Mouse (Mus musculus) limb, embryonic 14.5 days (tissue): ENCODE results near the gene Irs1. TPM values are rescaled to one million over a fixed set of nuclear protein-coding genes. Genes with fewer than 3 reads are reported as not detected.

Experiments
- ATAC-seq: fragments of 200-750 bp; cut with Nextera tagmentation; 2 replicates; pipeline ENCODE4 v1.8.0; 2017; ENCODE audit warnings: low read depth, moderate number of reproducible peaks, moderate TSS enrichment; ENCODE audit not compliant: low FRiP score
- DNase-seq: peaks from one replicate; pipeline ENCODE4 v3.0.0-alpha.2; 2015; ENCODE audit warnings: low spot score
- H3K27ac ChIP-seq: fragments of 300-500 bp; sonication (generic); replicated peaks from 2 replicates; pipeline ENCODE4 v1.5.1; 2014; ENCODE audit warnings: low read depth, mild to moderate bottlenecking, low read length, moderate library complexity, mixed read lengths
- H3K27me3 ChIP-seq: fragments of 300-500 bp; sonication (generic); 2 replicates; pipeline ENCODE4 v1.6.1; 2014; ENCODE audit warnings: low read length, mixed read lengths; ENCODE audit not compliant: control insufficient read depth, insufficient read depth
- H3K36me3 ChIP-seq: fragments of 300-500 bp; sonication (generic); 2 replicates; pipeline ENCODE4 v1.6.1; 2014; ENCODE audit warnings: mild to moderate bottlenecking, low read length, moderate library complexity, mixed read lengths; ENCODE audit not compliant: control insufficient read depth, insufficient read depth
- H3K4me1 ChIP-seq: fragments of 300-500 bp; sonication (generic); 2 replicates; pipeline ENCODE4 v1.6.1; 2014; ENCODE audit warnings: antibody characterized with exemption, low read length, mixed read lengths; ENCODE audit not compliant: control insufficient read depth, insufficient read depth
- H3K4me2 ChIP-seq: fragments of 300-500 bp; sonication (generic); replicated peaks from 2 replicates; pipeline ENCODE4 v1.6.1; 2014; ENCODE audit warnings: low read depth, mild to moderate bottlenecking, low read length, moderate library complexity; ENCODE audit not compliant: severe bottlenecking
- H3K4me3 ChIP-seq: fragments of 300-500 bp; sonication (generic); replicated peaks from 2 replicates; pipeline ENCODE4 v1.5.1; 2014; ENCODE audit warnings: low read length
- H3K9ac ChIP-seq: fragments of 300-500 bp; sonication (generic); 2 replicates; pipeline ENCODE4 v1.6.1; 2014; ENCODE audit warnings: mild to moderate bottlenecking, low read depth, low read length, moderate library complexity; ENCODE audit not compliant: severe bottlenecking
- H3K9me3 ChIP-seq: fragments of 300-500 bp; sonication (generic); 2 replicates; pipeline ENCODE4 v1.6.1; 2016; ENCODE audit warnings: low read length; ENCODE audit not compliant: control insufficient read depth
- POLR2A ChIP-seq: fragments of 200-500 bp; IDR thresholded peaks from 2 replicates; pipeline ENCODE4 v1.8.0; 2012; ENCODE audit warnings: inconsistent platforms, mild to moderate bottlenecking, moderate library complexity, borderline replicate concordance; ENCODE audit not compliant: insufficient read depth, insufficient read length; ENCODE audit errors: extremely low read depth
- WGBS: fragments of 180-500 bp; shearing (Covaris S2); extraction: QIAGEN DNeasy Blood & Tissue Kit; methylation state at CpG from one replicate; pipeline ENCODE4 v1.1.7; 2014; 5-methylcytosine and 5-hydroxymethylcytosine counted together
- polyA plus RNA-seq, 2 experiments: library from polyadenylated mRNA; depleted of rRNA in 1 of 2; stranded (reverse) in 1 of 2; unstranded in 1 of 2; fragments of >200 nt; fragmentation: Nextera tagmentation in 1 of 2; extraction: Ambion mirVana in 1 of 2; gene quantifications; 2 replicates each; pipeline versions ENCODE4 v1.2.1 to v1.2.3; 2012 to 2014

Gene Irs1
- polyA plus RNA-seq, 2 experiments, result 11.8 to 19.7 TPM

DNA sequence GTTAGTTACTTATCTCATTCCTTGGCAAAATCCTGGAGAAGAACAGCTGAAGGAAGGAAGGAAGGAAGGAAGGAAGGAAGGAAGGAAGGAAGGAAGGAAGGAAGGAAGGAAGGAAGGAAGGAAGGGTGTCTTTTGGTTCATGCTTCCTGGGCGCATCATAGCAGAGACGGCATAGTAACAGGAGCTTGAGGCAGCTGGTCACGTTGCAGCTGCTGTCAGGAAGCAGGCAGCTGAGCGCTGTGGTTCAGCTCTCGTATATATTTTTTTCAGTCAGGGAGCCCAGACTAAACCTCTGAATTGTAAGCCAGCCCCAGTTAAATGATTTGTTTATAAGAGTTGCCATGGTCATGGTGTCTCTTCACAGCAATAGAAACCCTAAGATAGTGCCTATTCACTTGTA is 34.9 kb upstream of the Irs1 start:
- no peak for TF ChIP-seq POLR2A
- Histone ChIP-seq H3K4me1 (peaks cover 3% of the 10 kb centered on the region; the same call in 1 of the 2 replicates), H3K4me2 (no peak overlapping the region), H3K27ac (no peak overlapping the region), H3K9ac (no peak overlapping the region), H3K36me3 (no peaks in the 10 kb centered on the region), H3K4me3 (no peak overlapping the region), H3K9me3 (no peaks in the 10 kb centered on the region), H3K27me3 (no peaks in the 10 kb centered on the region)
- ATAC-seq (no peak), DNase-seq (no peak)
- 80% methylated on average over 5 of the region's 5 CpGs for WGBS

DNA sequence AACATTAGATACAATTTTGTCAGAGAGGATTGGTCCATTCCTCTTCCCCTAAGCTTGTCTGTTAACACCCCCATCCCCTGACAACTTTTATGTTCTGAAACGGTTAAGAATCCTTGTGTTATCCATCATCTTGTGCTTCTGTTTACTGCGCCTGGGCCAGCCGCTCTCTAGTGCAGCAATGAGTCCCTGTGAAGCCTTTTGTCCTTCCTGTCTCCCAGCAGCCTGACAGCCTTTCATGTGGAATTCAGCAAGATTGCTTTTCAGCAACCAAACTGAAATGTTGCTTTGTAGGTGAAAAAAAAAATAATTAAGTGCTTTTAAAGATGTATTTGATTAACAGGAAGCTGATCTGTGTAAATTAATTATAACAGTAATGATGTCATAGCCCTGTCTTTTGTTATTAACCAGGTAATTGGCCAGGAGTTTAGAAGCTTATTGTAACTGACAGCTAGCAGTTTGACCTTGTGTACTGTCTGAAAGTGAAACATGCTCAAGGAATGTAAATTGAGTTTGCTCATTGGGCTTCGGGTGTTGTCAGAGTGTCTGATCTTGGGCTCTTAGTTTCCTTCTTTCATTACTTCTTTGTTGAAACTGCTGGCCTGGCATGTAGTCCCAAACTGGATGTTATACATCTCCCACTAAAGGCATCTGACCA is 33.0 kb upstream of the Irs1 start:
- H3K4me2 ChIP-seq, result no peak overlapping the region
- no peak overlapping the region for H3K27ac ChIP-seq
- H3K4me3 ChIP-seq, result no peak overlapping the region
- DNase-seq (no peak), ATAC-seq (no peak)
- 29% methylated on average over 4 of the region's 4 CpGs for WGBS
- H3K9me3 ChIP-seq, result no peaks in the 10 kb centered on the region
- no peak overlapping the region for H3K9ac ChIP-seq
- H3K36me3 ChIP-seq, result no peaks in the 10 kb centered on the region
- no peak for TF ChIP-seq POLR2A
- peaks cover 3% of the 10 kb centered on the region; the same call in 1 of the 2 replicates for H3K4me1 ChIP-seq
- no peaks in the 10 kb centered on the region for H3K27me3 ChIP-seq

GRCm38 (mm10) chr1:82321441-82321840 is 30.2 kb upstream of the Irs1 start:
- no peak for TF ChIP-seq POLR2A
- Histone ChIP-seq H3K9ac (no peak overlapping the region), H3K4me3 (no peak overlapping the region), H3K4me2 (no peak overlapping the region), H3K27me3 (no peaks in the 10 kb centered on the region), H3K9me3 (no peaks in the 10 kb centered on the region), H3K27ac (no peak overlapping the region), H3K36me3 (no peaks in the 10 kb centered on the region), H3K4me1 (peaks cover 11% of the 10 kb centered on the region; the same call in 1 of the 2 replicates)
- DNase-seq (no peak), ATAC-seq (no peak)
- WGBS, result 79% methylated on average over 1 of the region's 1 CpGs

DNA sequence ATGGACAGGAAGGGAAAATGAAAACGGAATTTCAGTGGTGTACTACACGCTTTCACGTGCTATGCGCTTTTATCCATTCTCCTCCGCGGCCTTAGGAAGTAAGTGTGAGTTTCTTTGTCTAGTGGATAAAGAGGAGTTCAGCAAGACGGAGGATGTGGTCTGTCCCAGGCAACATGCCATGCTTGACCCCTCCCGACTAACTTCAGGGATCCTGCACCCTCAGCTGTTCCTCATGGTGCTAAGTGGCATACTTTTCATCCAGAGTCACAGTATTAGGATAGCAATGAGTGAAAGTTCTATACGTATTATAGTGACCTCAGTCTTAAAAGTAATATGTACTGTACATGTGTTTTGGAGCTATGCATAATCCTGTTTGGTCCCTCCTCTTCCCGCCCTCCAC is 29.6 kb upstream of the Irs1 start:
- 82% methylated on average over 10 of the region's 10 CpGs for WGBS
- no peaks in the 10 kb centered on the region for H3K9me3 ChIP-seq
- ATAC-seq (0 out of 2 replicates have a peak, but pooled peaks have one; percentile 6), DNase-seq (no peak)
- H3K36me3 ChIP-seq, result no peaks in the 10 kb centered on the region
- H3K27ac ChIP-seq, result no peak overlapping the region
- H3K4me1 ChIP-seq, result peaks cover 11% of the 10 kb centered on the region; the same call in 1 of the 2 replicates
- TF ChIP-seq POLR2A, result no peak
- no peak overlapping the region for H3K4me3 ChIP-seq
- H3K27me3 ChIP-seq, result no peaks in the 10 kb centered on the region
- no peak overlapping the region for H3K4me2 ChIP-seq
- H3K9ac ChIP-seq, result no peak overlapping the region

DNA sequence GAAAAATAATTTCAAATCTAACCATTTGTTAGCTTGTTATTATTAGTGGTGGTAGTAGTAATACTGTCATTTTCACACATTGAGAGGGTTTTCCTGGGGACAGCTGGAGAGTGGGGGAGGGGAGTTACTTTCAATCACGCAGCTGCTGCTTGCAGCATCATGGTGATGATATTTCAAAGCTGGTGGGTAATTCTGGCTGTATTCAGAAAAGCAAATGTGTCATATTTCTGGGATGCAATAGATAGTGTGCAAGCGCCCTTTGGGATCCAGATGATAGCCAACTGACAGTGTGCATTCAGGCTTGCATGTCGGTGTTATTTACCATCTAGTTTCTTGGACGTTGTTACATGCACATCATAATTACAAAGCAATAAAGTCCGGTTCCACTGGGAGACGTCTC is 29.2 kb upstream of the Irs1 start:
- no peaks in the 10 kb centered on the region for H3K9me3 ChIP-seq
- 53% methylated on average over 6 of the region's 6 CpGs for WGBS
- H3K36me3 ChIP-seq, result no peaks in the 10 kb centered on the region
- H3K9ac ChIP-seq, result no peak overlapping the region
- no peak overlapping the region for H3K4me3 ChIP-seq
- no peaks in the 10 kb centered on the region for H3K27me3 ChIP-seq
- ATAC-seq (no peak; the same call in 1 of the 2 replicates), DNase-seq (peak; percentile 38)
- no peak for TF ChIP-seq POLR2A
- H3K4me1 ChIP-seq, result peaks cover 11% of the 10 kb centered on the region; the same call in 1 of the 2 replicates
- H3K27ac ChIP-seq, result no peak overlapping the region
- no peak overlapping the region for H3K4me2 ChIP-seq

GRCm38 (mm10) chr1:82316746-82317126 is 25.5 kb upstream of the Irs1 start:
- TF ChIP-seq POLR2A, result no peak
- Histone ChIP-seq H3K4me3 (peak overlapping the region; percentile 93), H3K4me2 (peak overlapping the region; percentile 58), H3K4me1 (peaks cover 8% of the 10 kb centered on the region; the same call in 1 of the 2 replicates), H3K9ac (peak overlapping the region; percentile 94), H3K36me3 (no peaks in the 10 kb centered on the region), H3K27ac (peak overlapping the region; percentile 97), H3K9me3 (no peaks in the 10 kb centered on the region), H3K27me3 (no peaks in the 10 kb centered on the region)
- ATAC-seq, result peak; percentile 19
- 0% methylated on average over 20 of the region's 26 CpGs for WGBS
- DNase-seq, result no peak
